Mouse (Mus musculus) kidney, postnatal 25 days (tissue): ENCODE measurements at regions not wholly inside any gene's neighbourhood (a gene's known extent, or its start where the extent isn't known, plus 50 kb on each side); places are given as distances from the start of the nearest gene placed in this dataset.

Experiments used
- DNase-seq, 2 experiments: peaks; one replicate each; pipeline ENCODE4 v3.0.0; 2021; ENCODE audit warnings: mixed read lengths in 2 of 2

DNA sequence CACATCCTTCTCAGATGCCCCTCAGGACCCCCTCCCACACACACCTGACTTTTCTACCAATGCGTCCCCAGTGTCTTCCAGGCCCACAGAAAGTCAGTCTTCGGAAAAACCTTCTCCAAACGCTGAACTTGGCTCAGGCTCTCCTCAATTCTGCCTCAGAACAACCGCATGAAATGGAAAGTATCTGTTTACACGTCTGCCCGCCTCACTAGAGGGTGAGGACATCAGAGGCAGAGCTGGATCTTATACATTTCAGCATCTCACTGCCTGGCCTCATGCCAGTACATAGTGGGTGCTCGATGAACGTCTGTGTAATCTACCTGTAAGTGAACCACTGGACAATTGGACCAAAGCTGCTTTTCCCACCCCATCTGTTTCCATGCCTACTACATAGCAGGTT is 189.1 kb upstream of the 4930412O13Rik start:
- no peak for DNase-seq

DNA sequence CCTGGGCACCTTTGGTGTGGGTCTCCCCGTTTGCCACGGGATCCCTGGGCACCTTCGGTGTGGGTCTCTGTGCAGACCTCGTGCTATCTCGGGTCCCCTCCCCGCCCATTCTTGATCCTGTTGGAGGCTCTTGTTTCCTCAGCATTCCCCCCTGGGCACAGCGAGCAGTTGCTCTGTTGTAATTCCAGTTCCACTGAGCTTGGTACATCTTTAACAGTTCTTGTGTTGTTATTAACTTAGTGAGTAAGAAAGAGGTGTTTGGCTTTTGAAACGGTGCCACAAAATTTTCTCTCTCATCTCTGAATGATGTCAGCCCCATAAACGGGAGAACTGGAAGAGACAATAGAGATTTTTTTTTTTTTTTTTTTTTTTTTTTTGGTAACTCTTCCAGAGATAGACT is 187.7 kb upstream of the 4930412O13Rik start:
- no peak for DNase-seq

DNA sequence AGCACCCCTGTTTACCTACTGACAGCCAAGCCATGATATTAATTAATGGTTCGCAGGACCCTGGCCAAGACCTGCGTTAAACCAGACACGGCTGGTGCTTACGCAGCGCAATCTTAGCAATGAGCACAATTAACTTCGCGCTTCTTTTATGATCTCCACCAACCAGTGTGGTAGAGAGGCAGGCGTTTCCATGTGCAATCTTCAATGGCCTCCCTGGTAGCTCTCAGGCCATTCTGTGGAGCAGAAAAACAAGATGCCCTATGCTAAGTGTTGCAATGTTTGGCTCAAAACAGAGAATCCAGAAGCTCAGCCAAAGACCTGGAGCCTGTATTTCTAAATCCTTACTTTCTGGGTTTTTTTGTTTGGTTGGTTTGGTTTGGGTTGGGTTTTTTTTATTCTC is 186.9 kb upstream of the 4930412O13Rik start:
- no peak for DNase-seq

DNA sequence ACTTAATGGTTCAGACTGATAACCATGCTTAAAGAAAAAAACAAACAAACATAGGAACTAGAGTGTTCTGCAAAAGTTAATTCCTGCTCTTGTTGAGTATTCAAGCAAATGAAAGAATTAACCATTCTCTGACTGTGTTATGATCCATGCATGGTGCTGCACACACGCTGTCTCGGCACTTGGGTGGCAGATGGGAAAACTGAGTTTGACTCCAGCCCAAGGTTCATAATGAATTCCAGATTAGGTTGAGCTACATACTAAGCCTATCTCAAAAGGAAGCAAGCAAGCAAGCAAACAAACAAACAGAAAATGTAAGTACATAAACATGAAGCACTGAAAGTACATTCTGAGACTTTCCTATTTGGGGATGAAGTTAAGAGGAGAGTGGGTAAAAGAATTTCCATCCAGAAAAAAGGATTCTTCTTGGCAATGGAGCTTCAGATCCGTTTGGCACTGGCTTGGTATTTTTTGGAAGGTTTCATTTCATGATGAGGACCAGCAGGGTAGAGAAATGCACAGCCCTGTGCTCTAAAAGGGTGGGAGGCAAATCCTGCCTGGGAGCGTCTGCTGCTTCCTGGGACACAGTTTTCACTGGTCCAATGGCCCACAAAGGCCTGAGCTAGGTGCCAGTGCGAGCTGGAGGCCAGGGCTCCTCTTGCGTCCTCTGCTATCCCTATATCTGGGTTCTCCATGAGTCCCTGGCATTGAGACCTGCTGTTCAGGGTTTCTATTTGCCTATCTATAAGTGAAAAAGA is 183.3 kb upstream of the 4930412O13Rik start:
- DNase-seq, result no peak

DNA sequence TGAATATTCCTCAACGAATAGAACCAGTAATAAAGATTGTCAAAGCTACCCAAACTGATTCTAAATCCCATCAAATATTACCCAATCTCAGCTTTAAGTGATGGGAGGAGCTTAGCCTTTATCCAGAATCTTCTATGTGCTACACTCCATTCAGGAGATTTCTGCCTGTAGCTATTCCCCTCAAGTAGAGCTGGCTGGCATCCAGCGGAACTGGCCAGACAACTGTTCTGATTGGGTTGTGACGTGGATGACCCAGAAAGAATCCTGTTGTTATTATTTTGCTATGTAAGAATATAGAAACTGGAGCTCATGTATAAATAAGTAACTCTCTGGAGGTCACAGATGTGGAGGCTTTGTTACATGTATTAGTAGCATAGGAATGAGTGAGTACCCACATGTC is 176.8 kb upstream of the 4930412O13Rik start:
- no peak for DNase-seq

DNA sequence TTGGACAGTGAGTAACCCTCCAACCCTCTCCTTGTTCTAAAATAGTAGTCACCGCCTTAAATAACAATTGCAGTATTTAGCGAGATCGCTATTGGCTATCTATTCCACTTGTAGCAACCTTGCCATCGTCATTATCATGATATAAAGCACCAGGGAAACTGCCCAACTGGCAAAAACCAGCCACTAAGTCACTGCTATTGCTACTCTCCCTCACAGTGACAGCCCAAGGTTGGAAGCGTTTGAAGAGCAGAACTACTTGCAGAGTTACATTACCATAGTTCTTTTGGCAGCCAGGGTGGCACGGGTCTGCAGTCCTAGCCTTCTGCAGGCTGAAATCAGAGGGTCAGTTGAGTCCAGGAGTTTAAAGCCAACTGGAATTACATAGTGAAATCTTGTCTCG is 171.6 kb upstream of the 4930412O13Rik start:
- DNase-seq, result no peak

DNA sequence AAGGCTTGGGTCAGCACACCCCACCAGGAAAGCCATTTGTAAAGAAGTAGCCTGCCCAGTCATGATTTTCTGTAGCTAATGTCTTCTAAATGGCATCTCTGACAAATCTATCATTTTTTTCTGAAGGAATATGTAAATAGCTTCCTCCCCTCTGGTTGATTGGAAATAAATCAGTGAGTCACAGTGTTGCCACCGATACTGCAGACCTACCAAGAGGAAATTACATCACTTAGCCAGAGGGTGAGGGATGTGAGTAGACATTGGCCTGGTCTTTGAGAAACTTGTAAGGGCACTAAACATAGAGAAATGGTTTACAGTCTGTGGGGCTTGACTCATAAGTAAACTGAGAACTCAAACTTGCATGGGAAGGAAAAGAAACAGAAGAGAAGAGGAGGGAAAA is 163.1 kb upstream of the 4930412O13Rik start:
- no peak for DNase-seq

DNA sequence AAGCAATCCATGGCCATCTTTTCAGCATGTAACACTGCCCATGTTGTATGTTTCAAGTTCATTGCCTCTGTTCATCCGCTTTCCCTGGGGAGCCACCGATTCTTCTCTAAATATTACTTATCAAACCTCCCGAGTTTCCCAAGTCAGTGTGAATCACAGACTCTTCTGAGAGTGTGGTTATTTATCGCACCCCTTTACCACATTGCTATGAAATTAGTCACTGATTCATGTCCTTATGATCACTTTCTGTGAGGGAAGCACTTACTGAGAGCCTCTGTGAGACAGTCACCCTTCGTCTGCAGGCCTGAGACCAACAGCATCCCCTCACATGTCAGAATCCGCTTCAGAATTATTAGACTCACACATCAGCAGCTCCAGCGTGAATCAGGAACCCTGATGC is 147.8 kb upstream of the 4930412O13Rik start:
- DNase-seq, result no peak

DNA sequence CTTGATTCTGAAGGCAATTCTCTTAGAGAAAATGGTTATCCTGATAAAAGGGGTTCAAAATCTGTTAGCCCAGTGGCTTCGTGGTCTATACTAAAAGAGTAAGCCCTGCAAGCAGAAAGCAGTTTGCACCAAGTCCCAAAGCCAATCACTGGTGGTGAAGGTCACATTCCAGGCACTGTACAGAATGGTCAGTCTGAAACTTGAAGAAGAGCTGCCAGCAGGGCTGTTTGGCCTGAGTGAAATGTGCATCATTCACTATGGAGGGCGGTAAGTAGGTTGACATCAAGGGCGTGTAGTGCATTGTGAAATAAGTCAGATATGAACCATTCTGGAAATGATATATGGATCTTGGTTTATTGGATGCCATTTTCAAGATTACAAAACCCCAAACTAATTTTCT is 136.9 kb upstream of the 4930412O13Rik start:
- no peak for DNase-seq

DNA sequence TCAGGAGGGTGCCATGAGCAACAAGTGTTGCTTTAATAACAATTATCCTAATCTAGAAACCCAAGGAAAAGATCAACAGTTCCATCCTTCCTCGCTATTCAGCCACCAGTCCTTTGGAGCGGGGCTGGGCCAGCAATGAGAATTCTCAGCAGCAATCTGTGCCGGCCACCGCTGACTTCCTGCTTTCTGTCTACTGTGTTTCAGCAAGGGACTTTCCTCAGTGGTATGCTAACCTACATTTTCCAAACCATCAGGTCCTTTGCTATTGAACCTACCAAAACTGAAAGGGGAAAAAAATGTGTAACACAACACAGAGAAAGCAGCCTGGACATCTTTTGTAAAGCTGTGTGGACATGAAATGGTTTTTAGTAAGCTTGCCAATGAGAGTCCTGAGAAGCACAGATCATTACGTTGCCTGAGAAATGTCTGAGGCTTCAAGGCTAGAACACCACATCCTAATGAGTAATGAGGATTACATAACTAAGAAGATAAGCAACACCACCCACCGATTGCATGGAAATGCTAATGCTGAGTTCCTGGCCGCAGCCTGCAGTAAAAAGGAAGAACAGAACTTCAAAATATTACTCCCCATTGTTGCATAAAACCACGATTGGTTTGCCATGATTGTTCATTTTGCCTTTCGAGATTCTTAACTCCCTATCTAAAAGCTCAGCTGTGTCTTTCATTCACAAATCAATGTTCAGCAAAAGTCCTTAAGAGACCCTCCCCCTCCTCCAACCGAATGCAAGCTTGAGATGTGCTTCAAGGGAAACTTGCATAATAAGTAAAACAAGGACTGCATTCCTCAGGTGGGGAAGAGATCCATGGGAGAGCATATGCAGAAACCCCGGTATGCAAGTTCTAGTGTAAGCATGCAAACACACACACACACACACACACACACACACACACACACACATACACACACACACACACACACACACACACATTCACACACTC is 130.9 kb upstream of the 4930412O13Rik start:
- DNase-seq, result no peak

DNA sequence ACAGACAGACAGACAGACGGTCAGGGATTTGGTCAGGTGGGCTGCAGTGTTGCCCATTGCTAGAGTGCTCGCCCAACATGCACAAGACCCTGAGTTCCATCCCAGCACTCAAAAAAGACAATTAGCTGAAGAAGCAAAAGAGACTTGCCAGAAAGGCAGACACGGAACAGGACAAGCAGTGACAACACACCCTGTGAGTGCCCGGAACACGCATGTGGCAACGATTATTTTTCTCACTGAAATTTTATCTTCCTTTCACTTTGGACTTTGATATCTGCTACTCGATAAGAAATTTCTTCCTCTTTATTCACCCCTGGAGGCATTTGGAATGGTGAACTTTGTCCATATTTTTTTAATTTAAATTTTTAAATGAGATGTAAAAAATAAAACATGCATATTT is 127.4 kb upstream of the 4930412O13Rik start:
- no peak for DNase-seq

DNA sequence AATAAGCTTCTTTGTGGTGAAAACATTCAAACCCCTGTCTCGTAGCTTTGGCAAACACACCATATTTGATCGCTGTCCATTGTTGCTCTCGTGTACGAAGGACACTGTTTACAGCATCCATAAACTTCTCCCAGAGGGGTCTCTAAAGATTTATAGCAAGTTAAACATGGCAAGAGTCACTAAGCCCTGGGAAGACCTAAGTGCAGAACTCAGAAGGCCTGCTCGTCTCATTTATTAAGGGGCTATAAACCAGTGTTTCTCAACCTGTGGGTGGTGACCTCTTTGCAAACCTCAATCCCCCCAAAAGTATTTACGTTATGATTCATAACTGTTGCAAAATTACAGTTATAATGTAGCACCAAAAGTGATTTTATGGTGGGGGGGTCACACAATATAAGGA is 126.9 kb upstream of the 4930412O13Rik start:
- DNase-seq, result no peak

DNA sequence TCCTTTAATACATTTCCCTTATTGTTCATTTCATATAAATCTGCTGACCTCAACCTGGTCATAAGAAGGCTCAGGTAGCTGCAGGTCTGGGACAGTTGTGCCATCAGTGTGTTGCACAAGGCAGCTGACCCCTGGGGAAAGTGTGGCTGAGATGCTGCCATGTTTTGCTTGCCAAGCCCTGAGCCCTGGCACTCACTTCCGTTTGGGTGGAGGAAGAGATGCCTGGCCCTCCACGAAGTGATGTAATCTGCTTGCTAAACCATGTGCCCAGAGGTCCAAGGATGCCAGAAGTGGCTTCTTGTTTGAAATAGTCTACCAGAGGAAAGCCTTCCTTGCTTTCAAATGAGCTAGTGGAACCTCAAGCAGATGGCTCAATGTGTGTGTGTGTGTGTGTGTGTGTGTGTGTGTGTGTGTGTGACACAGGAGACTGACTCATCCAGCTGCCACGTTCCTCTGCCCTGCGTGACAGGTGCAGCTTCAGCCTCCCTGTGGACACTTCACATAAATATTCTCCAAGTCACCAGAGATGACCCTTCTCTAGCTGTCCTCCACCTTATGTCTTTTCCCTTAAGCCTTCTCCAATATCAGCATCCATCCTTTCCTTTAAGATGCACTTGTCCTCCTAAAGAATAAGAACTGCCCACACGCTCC is 123.2 kb upstream of the 4930412O13Rik start:
- DNase-seq, result no peak

DNA sequence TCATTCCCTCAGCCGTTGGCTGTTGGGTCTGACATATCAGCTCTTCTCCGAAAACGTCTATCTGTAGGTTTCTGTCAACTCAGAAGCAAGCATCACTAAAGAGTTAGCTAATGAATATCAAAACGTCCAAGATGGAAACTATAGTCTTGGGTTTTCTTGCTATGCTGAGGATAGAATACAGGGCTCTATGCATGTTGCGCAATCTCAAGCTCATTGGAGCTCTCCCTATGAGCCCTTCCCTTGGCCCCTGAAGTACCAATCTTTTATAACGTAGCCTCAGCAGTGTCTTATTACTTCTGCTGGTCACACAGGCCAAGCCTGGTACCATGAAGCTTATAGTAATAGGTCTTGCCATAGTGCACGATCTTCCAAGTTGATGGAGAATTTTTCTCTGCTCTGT is 122.1 kb upstream of the 4930412O13Rik start:
- DNase-seq, result no peak

DNA sequence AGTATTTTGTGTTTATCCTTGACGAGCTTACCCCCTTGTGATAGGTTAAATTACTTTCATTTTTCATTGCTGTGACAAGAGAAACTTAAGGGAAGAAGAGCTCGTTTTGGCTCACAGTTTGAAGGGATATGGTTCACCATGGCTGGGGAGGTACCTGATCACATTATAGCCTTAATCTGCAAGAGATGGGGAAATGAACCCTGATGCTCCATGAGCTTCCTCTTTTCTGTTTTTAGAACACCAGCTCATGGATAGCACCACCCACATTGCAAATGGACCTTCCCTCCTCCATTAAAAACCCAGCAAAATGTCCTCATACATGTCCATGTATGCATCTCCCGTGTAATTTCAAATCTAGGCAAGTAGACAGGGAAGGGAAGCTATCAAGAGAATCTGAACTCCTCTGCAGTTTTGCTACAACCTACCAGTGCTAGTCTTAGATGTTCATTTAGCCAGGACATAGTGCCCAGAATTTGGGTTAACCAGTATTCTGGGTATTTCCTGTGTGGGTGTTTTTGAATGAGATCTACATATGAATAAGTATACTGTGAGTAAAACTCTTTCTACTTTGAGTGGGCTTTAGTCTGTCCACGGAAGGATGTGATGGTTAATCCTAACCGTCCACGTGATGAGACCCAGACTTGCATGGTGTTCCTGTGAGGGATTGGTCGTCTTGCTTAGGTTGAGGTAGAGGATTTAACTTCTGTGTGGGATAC is 121.5 kb upstream of the 4930412O13Rik start:
- no peak for DNase-seq

DNA sequence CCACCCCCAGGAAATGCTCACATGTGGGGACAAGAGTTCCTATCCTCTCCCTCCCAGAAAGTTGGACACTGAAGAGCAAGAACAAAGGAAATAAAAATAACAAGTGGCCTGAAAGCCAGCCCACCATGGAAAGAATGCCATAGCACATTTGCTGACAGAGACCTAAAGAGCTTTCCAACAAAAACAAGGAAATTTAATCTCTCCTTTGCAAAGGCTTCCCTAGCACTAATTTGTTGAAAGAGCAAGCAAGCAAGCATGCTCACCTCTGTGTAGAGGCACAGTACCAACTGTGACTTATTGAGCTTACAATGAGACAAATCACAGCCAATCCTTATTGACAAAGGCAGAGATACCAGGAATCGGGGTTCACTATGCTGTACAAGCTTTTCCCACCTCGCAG is 100.9 kb upstream of the 4930412O13Rik start:
- DNase-seq, result no peak

DNA sequence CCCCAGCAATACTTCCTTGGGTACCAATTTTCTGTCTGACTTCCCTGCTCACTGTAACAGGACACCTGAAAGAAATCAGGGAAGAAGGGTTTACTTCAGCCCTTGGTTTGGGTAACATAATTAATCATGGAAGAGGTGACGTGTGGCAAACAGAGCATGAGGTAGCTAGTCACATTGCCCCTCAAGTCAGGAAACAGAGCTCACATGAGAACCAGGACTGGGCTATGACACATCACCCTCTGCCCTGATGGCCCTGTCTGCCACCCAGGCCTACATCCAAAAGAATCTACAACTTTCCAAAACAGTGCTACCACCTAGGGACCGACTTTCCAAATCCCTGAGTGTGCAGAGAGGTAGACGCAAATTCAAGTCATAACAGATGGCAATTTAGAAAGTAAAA is 98.4 kb upstream of the 4930412O13Rik start:
- no peak for DNase-seq

DNA sequence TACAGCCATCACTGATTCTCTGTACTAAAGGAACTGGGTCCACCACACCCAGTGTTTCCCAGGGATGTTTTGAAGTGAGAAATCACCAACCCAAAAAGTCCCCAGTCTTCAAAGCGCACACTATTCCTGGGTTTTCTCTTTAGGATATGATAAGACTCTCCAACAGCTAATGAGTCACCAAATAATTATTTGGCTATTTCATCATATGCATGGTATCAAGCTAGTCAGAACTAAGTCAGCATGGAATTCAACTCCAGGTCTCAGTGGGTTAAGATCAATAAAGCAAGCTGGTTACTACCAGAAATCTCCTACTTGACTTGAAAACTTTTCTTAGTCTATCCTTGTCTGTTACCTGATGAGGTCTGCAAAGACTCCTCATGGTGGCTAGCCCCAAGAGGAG is 89.1 kb upstream of the 4930412O13Rik start:
- no peak for DNase-seq

DNA sequence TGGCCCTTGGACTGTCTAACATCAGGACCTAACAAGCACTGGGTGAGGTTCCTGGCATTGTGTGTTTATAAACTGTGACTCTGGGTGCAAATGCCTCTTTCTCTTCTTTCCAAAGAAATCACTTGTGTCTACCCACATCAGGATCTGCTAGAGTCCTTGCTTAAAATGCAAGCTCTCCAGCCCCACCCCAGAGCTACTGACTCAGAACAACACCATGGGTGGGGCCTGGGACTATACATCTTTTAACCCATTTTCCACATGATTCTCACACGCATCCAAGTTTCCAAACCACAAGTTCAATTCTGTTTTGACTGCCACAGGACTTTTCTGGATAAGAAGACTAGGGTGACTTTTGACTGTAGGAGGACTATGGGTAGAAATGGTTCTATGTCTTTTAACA is 88.7 kb upstream of the 4930412O13Rik start:
- no peak for DNase-seq

DNA sequence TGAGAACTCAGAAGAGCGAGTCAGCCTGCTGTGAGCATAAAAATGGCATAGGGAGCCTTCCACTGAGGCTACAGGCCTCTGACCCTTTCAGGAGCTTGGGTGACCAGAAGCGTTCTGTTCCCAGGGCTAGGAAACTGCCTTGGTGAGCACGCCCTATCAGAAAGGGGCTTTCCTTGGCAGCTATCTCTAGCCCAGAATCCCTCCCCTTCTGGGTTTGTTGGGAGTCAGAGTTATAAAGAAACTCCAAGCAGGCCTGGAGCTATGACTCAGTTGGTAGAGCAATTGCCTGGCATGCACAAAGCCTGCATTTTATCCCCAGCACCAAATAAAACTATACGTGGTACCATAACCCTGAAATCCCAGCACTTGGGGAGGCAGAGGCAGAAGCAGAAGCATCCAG is 85.7 kb upstream of the 4930412O13Rik start:
- DNase-seq, result no peak

DNA sequence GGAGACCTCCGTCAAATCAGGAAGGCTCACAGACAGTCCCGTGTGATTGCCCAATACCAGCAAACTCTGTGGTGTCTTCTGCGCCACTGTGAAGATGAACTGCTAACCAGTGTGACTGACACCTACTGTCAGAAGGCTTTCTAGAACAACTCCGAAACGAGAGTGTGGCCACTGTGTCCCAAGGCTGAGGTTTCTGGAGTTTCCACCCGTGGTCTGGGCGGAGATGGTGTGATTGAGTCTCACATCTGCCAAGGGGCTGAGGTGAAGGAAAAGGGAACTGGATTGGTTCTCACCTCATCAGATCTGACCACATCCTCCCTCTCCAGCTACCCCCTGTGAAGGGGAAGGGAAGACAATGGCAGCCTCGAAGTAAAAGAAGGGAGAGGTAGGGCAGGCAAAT is 79.6 kb upstream of the 4930412O13Rik start:
- DNase-seq, result no peak

DNA sequence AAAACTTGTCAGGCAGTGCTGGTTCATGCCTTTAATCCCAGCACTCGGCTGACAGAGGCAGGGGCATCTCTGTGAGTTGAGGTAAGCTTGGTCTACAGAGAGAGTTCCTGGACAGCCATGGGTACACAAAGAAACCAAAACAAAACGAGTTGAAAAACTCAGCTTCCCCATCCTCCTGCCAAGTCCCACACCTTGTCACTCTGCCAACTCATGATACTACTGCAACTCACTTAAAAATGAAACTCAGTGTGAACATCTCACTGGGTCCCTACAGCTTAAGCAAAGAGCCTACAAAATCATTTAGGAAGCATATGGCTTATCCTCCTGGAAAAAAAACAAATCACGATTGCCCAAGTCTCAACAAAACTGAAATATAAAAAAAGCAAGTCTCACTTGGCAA is 76.7 kb upstream of the 4930412O13Rik start:
- DNase-seq, result no peak

DNA sequence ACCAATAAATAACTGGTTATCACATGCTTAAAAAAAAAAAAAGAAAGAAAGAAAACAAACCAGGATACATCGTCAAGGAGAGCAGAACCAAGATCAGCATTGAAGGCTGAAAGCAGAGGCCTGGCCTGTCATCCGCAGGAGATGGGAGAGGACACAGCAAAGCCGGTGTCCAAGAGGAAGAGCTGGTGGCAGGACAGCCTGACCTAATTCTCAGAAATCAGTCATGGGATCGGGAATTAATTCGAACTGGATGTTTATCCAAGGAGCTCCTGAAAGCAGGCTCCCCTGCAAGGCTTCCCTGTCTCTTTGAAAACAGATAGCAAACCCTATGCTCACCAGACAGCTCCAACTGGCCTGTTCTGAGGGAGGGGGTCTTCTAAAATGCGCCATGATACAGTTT is 75.5 kb upstream of the 4930412O13Rik start:
- DNase-seq, result no peak
